Mouse (Mus musculus): ENCODE data around the gene Agr3.

- TF ChIP-seq POLR2A (IDR thresholded peaks at IDR 0.05; ENCODE audit: low read depth, low read length) (no peak), CTCF (conservative IDR thresholded peaks at IDR 0.05; ENCODE audit: insufficient read depth, insufficient read length, low read depth, low read length) (no peak)
These were observed 7.4 kb upstream of the Agr3 start for GRCm38 (mm10) chr12:35918031-35918430.
